Mouse (Mus musculus): ENCODE measurements around the gene C1qtnf1.

C1qtnf1 gene

DNA sequence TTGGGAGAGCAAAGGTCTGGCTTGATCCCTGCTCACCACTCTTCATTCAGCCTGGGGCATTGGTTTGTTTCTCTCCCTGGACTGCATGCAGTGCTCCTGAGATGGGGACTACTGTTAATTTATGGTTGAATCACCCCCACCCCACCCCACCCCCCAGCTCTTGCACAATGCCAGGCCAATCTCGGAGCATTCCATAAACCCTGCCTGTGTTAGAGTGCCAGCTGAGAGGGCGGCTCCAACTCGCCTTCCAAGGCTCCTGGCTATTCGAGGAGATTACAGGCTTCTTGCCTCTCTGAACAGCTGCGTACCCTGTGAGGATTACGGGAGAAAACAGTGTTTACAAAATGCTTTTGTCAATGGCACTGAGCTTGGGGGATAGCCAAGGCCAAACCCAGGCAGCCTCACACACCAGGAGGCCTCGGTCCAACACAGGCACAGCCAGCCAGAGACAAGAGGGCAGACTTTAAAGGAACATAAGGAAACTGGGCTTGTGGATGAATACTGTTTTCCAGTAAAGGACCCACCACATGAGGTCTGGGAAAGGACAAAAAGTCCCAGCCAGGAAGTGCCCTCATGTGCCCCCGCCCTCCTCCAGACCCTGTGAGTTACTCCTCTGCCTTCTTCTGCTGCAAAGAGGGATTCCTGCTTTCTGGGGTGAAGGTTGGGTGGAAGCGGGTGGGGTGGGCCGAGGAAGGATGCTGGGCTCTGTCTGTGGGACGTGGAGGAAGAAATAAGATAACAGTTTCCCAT is 10.8 kb downstream of the C1qtnf1 start:
- no peak for DNase-seq

DNA sequence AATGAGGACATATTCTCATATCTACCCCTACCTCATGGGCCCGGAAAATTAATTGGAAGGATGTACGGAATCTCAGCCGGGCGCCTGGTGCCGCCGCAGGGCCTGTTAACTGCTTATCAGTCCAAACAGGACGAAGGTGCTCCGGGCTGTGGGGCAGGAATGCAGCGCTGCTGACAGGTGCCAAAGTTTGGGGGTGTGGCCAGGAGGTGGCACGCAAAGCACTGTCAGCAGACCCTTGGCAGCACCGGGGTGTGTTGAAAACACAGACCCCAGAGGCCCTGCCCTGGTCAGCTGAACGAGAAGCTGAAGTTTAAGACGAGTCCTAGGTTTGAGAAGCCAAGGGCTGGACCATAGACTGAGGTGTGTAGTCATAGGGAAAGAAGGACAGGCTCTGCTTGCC is 14.7 kb downstream of the C1qtnf1 start:
- DNase-seq = no peak

DNA sequence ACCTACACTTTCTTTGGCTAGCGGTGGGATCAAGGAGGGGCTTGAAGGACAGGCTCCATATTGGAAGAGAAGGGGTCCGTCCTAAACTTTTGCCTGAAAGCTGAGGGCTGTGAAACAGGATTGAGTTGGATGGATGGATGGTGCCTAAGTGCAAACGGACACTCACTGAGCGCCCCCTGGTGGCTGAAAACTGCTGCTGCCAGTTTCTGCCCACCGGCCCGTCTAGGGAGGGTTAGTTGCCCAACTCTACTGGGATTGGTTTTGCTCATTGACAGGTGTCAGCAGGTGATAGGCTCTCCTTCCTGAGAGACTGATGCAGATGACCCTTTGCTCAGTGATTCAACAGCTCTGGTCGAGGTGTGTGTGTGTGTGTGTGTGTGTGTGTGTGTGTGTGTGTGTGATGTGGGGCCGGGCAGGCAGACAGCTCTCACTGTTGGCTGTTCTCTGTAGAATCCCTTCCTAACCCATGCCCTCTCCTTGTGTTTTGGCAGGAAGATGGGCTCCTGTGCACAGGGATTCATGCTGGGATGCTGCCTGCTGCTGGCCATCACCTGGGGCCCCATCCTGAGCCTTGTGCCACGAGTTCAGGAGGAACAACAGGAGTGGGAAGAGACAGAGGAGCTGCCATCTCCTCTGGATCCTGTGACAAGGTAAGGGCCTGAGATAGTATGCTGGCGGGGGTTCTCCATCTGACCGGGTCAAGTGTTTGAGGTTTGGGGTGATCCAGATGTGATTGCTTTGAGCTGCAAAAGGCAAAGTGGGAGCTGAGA is 15.4 kb downstream of the C1qtnf1 start:
- DNase-seq = peak; percentile 66 to 71

DNA sequence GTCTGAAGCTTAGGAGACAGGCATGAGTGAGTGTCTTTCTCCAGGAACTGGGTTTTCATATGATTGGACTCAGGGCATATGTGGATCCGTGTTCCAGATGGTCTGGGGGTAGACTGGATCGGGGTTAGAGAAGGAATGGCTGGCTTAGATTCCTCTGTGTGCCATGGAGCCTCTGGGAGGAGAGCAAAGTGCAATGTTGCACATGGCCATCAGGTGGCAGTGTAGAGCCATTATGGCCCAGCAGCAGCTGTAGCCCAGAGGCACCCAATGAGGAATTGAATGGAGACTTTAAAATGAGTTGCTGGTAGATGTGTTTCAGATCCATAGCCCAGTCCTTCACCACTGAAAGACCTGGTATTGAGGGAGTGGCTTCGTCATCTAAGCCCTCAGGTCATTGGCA is 17.8 kb downstream of the C1qtnf1 start:
- peak; percentile 63 to 70 for DNase-seq

DNA sequence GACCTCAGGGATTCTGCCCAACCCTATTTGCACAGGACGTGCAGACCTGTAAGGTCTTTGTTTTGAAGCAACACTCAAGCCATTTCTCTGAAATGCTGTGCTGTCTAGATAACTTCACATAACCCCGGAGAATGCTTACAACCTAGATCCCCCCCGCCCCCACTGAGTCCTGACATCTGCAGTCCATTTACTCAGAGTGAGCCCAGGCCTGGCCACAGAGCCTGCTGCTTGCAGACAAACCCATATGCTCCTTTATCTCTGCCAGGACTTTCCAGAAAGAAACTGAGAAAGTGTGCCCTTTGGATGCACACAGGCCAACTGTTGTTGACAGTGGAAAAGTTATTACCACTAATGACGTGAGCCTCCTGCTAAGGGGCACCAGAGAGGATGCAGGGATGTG is 19.3 kb downstream of the C1qtnf1 start:
- DNase-seq = no peak

DNA sequence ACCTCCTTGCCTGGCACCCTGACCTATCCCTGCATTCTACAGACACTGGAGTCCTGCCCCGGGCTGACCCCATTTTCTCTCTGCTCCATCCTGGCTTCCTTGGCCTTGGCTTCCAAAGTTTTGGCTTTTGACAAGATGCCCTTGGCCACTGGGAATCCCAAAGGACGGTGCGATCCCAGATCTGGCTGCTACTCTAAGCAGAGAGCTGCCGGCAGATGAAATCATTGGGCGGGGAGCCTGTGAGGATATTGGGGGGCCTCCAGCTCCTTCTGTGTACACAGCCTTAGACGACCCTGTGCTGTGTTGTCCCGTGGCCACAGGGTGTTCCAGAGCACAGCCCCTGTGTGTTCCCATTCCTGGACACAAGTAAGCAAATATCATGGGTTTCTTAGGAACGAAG is 20.4 kb downstream of the C1qtnf1 start:
- DNase-seq = no peak

DNA sequence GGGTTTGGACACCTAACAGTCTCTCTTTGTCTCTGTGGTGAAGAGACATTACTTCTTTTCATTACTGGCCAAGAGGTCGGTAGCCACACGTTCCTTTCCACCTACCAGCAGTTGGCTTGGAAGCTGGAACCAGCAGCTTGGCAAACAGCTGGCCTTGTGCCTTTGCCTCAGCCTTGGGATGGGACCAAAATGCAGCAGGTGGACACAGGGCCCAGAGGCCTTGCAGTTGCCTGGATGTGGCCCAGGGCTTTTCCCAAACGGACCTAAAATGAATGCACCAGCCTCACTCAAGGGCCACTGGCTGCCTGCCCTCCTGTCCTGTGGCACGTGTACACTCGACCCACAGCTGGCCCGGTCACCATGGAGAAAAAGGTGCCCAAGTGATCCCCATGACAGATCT is 23.2 kb downstream of the C1qtnf1 start:
- no peak for DNase-seq

DNA sequence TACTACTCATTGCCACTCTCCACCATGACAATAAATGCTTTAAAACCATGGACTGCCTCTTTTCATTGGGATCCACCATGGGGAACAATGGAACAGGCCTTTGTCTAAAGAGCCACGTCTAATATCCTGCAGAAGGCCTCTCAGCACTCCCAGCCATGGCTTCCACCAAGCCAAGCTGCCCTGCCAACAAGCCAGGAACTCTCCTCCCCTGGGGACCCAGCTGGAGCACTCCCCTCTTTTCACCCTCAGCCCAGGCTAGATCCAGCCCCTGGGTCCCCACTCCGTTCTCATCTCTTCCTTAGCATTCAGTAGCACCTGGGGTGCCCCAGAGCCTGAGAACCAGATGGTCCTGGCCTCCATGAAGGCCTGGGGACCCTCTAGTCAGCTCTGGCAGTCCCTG is 25.0 kb downstream of the C1qtnf1 start:
- DNase-seq = no peak

DNA sequence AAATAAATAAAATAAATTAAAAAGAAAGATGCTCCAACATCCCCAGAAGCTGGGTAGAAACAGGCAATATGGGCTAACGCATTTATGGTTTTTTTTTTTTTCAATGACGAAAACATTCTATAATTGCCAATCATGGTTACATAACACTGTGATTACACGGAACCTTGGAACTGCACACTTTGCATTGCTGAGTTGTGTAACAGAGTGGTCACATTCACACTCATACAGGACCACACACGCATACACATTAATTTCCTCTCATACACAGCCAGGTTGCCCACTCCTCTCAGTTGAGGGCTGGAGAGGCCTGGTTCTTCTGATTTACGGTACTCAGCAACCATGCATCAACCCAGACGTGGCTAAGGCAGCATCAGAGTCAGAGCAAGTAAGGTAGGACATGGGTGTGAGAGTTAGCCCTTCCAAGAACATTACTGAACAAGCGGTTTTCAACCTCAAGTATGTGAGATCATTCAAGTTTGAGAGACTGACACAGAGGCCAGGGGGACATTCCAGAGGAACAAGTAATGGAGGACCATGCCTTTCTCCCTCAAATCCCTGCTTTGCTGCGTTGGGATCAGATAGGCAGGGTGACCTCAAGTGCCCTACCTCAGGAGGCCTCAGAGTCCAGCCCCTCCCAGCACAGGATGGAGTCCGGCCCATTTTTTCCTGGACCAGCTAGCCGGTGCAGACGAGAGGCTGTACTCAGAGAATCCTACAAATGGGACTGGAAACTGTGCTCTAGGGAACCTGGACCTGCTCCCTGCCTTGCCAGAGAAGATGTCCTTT is 26.1 kb downstream of the C1qtnf1 start:
- DNase-seq = no peak

DNA sequence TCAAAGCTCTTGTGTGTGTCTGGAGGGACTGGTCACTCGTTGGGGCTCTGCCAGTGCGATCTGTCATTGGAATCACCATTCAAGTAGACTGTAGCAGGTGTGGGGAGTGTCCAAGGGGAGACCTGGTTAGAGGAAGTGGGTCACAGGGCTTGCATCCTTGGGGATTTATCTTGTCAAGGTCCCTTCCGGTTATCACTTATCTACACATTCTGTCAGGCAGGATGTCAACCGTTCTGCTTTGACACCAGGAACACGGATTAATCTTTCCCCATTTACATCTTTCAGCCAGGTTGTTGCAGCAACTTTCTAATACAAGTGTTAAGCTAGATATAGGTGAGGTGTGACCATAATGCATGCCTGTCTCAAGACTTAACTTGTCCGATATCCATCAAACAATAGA is 27.8 kb downstream of the C1qtnf1 start:
- DNase-seq = no peak

DNA sequence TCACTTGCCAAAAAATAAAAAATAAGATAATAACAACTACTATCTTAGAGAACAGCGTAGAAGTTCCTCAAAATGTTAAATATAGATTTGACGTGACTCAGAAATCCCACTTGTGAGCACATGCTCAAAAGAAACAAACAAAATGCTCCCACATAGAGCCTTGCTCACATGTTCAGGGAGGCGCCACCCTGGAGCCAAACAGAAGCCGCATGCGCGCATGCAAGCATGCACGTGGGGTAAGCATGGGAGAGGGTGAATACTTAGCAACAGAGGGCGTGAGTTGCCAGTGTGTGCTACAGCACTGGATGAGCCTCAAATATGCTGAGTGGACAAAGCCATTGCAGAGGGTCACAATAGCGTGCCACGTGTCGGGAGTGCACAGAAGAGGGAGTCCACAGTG is 28.9 kb downstream of the C1qtnf1 start:
- no peak for DNase-seq

DNA sequence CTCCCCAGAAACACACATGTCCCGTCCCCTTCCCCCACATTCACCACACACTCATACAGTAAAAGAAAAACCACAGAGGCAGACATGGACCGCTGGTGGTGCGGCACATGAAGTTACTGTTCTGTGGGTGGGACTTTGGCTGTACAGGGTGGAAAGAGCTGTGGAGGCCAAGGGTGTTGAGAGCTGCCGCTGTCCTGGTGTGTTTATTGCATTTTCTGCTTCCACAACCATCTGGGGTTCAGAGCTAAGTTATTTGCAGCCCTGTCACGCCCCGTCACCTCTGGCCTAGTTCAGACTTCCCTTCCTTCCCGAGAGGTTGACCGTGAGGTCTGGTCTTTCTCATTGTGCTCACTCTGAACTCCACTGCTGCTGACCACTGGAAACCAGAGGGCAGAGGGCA is 31.0 kb downstream of the C1qtnf1 start:
- DNase-seq = peak; percentile 42 to 47

DNA sequence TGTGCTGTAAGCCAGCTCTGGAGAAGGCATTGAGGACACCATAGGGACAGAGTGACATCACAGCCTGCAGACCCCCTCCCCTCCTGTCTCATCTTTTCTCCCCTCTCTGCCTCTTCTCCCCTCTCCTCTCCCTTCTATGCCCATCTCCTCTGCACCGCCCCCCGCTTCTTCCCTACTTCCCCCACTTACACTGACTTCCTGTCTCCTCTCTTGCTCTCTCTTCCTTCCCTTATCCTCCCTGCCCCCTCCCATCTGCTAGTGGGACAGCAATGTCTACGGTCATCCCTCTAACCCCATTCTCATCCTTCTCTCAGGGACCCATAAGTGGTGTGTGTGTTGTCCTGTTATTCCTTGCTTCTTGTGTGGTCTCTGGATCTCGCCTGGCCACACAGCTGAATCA is 31.5 kb downstream of the C1qtnf1 start:
- DNase-seq = peak; percentile 42 to 58

DNA sequence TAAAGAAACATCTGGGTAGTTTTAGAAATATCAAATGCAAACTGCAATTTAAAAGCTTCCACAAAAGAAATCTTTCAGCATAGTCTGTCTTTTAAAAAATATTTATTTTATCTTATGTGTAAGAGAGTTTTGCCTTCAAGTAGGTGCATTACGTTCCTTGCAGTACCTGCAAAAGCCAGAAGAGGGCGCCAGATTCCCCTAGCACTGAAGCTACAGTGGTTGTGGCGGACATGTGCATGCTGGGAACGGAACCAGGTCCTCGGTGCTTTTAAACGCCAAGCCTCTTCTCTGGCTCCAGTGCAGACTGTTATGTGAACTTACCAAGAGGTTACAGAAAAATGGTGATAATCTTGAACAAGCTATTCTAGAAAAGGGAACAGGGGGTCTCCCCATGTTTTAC is 32.3 kb downstream of the C1qtnf1 start:
- peak; percentile 50 to 51 for DNase-seq

DNA sequence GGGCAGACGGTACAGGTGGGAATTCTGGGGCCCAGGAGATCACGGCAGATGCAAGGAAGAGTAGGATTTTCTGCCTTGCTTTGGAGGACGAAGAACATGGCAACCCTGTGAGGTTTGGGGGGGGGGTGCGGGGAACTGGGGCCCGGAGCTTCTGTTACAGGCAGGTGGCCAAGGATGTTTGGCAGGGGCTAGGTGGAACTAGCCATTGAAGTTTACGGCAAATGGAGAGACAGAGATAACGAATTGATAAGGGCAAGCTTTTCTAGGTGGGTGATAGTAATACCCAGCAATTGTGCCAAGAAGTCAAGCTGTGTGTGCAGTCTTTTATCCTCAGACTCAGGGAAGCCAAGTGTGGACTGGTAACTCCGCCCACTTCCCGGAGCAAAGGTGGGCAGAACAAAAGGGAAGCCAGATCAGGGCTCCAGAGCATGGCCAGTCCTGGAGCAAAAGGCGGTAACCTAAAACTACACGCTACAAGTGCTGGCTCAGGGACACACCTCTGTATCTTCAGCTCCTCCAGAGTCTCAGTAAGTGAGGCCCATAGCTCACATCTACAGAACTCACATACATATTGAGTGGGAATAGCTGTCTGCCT is 39.5 kb downstream of the C1qtnf1 start:
- peak; percentile 42 to 56 for DNase-seq

DNA sequence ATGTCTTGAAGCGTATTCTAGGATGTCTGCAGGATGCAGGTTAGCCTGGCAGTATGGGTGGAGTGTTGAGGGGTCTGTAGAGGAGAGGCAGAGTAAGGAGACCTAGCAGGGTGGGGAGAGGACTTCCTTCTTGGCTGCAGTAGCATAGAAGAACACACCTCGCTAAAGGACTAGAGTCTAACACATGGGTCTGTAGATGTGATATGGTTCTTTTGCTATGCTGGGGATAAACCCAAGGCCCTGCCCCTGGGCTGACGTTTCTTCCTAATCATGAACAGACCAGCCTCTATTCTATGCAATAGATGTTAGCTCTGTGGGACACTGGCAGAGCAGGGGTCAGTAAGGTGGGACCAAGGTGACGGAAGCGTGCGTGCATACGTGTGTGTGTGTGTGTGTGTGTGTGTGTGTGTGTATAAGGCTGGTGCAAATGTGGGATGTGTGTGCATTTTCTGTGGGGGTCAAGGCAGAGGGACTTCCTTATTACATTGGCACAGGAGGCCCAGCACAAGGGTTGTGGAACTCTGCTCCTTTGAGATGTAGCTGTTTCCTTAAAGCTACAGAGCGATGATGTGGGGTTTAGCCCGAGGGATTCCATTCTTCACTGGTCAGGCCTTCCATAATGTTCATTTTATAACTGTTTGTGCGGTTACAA is 41.6 kb downstream of the C1qtnf1 start:
- DNase-seq = no peak

DNA sequence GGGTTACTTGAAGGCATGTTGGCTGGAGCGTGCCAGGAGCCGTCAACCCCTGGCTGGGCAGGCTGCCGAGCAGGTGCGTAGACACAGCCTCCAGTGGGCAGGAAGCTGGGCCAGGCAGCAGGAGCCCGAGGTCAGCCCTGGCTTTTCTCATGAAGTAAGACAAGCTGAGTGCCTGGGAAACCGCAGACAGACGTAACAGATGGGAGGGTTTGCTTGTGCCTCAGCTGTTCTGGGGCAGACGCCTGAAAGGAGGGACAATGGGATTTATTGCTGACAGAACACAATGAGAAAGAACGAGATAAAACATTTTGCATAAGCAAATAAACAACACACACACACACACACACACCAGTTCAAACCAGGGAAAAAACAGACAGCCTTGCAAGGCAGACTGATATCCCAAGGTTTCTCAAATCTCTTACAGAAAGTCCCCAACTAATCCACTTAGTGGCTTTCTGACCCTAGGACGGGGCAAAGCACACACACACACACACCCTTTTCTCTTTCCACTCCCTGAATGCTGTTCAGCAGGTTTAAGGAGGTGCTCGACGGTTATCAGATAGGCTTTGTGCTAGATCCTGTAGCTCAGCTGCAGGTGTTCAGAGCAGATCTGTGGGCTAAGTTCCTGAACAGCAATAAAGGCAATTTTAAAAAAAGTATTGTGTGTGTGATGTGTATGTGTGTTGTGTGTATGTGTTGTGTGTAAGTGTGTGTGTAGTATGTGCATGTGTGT is 42.4 kb downstream of the C1qtnf1 start:
- peak; percentile 73 to 86 for DNase-seq

DNA sequence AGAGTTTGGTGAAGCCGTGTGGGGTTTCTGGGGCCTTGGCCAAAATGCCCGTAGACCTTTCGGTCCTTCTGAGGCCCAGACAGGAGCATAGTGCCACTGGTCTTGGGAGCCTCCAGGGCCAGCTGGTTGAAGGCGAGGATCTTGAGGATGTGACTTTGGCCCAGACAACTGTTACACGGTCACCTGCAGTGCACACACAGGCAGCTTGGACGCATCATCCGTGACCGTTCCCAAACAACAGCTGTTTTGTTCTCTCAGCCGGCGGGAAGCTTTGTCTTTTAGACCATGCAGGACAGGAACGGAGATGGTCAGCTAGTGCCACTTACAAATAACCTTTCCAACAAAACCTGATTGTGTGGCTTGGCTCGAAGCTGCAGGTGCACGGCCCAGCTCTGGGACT is 43.7 kb downstream of the C1qtnf1 start:
- DNase-seq = peak; percentile 44 to 47

DNA sequence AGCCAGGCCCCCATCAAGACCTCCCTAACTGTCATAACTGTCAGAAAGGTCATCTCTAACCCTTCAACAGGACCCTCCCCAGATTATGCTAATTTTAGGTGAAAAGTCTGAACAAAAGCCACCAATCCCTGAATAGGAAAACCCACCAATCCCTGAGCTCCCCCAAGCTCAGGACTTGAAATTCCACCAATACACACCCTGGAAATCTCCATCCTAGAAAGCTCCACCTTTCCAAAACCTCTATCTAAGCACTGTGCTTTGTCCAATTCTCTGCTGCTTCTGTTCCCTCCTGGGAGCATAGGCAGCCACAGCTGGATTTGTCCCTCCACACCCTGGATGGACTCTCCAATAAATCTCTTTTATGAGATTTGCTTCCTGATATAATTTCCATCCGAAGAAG is 45.2 kb downstream of the C1qtnf1 start:
- no peak for DNase-seq

DNA sequence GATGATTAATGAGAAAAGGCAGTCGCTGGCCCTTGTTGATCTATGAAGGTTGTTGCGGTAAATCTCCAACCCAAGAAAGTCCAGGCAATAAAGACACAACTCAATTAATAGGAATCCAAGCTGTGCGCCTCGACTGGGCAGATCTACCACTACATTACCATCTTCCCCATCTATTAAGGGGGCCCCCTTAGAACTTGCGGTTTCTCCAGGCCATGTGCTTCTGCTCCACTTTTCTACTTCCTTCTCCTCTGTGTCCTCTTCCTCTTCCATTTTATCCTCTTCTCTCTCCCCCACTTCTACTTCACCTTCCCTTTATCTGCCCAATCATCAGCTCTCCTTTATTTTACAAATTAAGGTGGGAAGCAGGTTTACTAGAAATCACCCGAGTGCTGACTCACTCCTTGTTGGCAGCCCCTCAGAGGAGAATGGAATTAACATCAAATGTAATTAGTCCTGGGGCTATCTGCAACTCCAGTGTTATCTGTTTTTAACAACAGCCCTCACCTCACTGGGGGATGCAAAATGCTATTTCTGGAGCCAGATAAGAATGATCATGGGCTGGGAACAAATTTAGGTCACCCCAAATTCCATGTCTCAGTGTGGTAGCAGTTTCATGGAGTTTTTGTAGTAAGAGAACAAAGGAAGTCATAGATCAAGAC is 46.0 kb downstream of the C1qtnf1 start:
- no peak for DNase-seq

DNA sequence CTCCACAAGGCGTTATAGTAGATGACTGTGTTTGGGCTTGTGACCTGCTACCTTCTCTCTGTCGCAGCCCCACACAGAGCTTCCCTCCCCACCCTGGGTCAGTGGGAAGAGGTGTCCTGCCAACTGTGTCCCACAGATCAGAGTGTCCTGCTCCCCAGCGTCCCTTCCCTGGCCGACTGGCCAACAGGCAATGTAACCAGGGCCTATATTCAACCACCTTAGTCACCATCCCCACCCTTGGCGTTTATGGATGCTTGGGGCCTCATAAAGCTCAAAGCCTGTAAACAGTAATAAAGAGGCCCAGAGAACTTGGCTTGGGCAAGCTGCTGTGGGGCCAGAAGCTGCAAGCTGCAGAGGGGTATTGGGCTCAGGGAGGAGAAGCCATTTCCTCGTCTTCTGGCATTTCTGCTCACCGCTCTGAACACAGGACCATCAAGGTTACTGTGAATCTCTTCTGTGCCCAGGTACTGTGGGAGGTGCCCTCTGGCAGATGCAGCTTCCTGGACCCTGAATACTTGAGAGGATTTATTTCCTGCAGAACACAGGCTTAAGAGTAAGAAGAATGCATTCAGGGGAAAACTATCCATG is 47.6 kb downstream of the C1qtnf1 start:
- no peak for DNase-seq
